14 mouse cellular contexts compared by ENCODE assay signal in genomic region chr12:71998653-71999052, GRCm38 (mm10).
A peak's percentile ranks its signal among the peaks of the same experiment; 100 is the strongest.
DNase-seq lines count a peak whose midpoint lies in the region; ATAC-seq and TF ChIP-seq lines count a peak whose summit lies in the region.
"Had no signal": no experiment of that assay in that cellular context is flagged by ENCODE, and none has a peak within 500 bp of the region (broad histone marks: within the 10 kb centered on the region; RNA-seq: fewer than 3 reads in every experiment).

No protein-coding gene starts in this region.

- TF ChIP-seq CTCF in liver, adult 2 months (IDR thresholded peaks at IDR 0.05; ENCODE audit: low read depth, low read length): no peak

- no peaks in the 10 kb centered on the region for H3K36me3 ChIP-seq in liver, adult 2 months (ENCODE audit: control insufficient read depth, insufficient read depth, low read length)
- peaks cover 14% of the 10 kb centered on the region for H3K36me3 ChIP-seq in liver, embryonic 12.5 days
- H3K36me3 ChIP-seq in intestine, embryonic 16.5 days (ENCODE audit: control insufficient read depth, insufficient read depth, low read length): no peaks in the 10 kb centered on the region

- peak overlapping the region; percentile 78 for H3K27ac ChIP-seq in liver, adult 2 months (replicated peaks; ENCODE audit: insufficient read depth, low read depth, low read length)
- no peak overlapping the region for H3K27ac ChIP-seq in liver, embryonic 12.5 days
- no peak overlapping the region for H3K27ac ChIP-seq in intestine, embryonic 16.5 days (ENCODE audit: low read length)
- H3K27ac ChIP-seq: neural tube, embryonic 12.5 days had no signal

- intact Hi-C loops in heart, postnatal 25 days (cut with DNase I): no loop called here

- H3K79me2 ChIP-seq in liver, adult 2 months (ENCODE audit: control insufficient read depth, insufficient read depth, low read length): no peaks in the 10 kb centered on the region

- no peak for ATAC-seq in liver, embryonic 12.5 days
- peak; percentile 68 for ATAC-seq in common myeloid progenitor, adult 5-6 weeks (replicated peaks; ENCODE audit: low read depth, poor library complexity, severe bottlenecking)
- no peak for ATAC-seq in intestine, embryonic 16.5 days

- peak; percentile 93 for DNase-seq in liver, adult 2 months (ENCODE audit: extremely low read depth, low read depth, low spot score)
- peak; percentile 51 for DNase-seq in heart, postnatal 25 days (ENCODE audit: low spot score)
- peak; percentile 72 for DNase-seq in lung, postnatal 36 days
- DNase-seq in left cerebral cortex, adult 9 months (ENCODE audit: low spot score in 2 of 2): no peak
- DNase-seq in MN1 (ENCODE audit: low spot score): no peak
- DNase-seq: cerebellum, adult 11-12 months; gastrocnemius, postnatal 14 days; layer of hippocampus, postnatal 36 days; thymus, postnatal 14 days had no signal

- H3K4me2 ChIP-seq in liver, embryonic 12.5 days: no peak overlapping the region
- H3K4me2 ChIP-seq in intestine, embryonic 16.5 days (ENCODE audit: low read depth, low read length): no peak overlapping the region
- H3K4me2 ChIP-seq: neural tube, embryonic 12.5 days had no signal

- 0 out of 2 replicates have a peak overlapping the region, but pooled peaks have one; percentile 21 for H3K9ac ChIP-seq in liver, adult 2 months (ENCODE audit: low read depth, low read length)
- H3K9ac ChIP-seq in liver, embryonic 12.5 days: no peak overlapping the region
- no peak overlapping the region for H3K9ac ChIP-seq in intestine, embryonic 16.5 days (ENCODE audit: low read depth, low read length)
- H3K9ac ChIP-seq: neural tube, embryonic 12.5 days had no signal

- TF ChIP-seq POLR2A in liver, adult 2 months (IDR thresholded peaks at IDR 0.05; ENCODE audit: extremely low read depth, insufficient read depth, low read length): no peak

- peaks cover 30% of the 10 kb centered on the region for H3K4me1 ChIP-seq in liver, adult 2 months (ENCODE audit: control insufficient read depth, insufficient read depth, low read length)
- H3K4me1 ChIP-seq in liver, embryonic 12.5 days: no peaks in the 10 kb centered on the region
- H3K4me1 ChIP-seq in intestine, embryonic 16.5 days (ENCODE audit: control insufficient read depth, insufficient read depth, low read length): no peaks in the 10 kb centered on the region
- H3K4me1 ChIP-seq: neural tube, embryonic 12.5 days had no signal

- H3K9me3 ChIP-seq in liver, embryonic 12.5 days (replicated peaks): no peaks in the 10 kb centered on the region
- H3K9me3 ChIP-seq in intestine, embryonic 16.5 days (ENCODE audit: control insufficient read depth, low read length): no peaks in the 10 kb centered on the region
- H3K9me3 ChIP-seq: neural tube, embryonic 12.5 days had no signal

- 13% methylated on average over 4 of the region's 4 CpGs for WGBS in liver, adult 2 months
- 76% methylated on average over 4 of the region's 4 CpGs for WGBS in liver, embryonic 12.5 days (ENCODE audit: insufficient replicate concordance)
- 71% methylated on average over 4 of the region's 4 CpGs for WGBS in intestine, embryonic 16.5 days

- H3K27me3 ChIP-seq in liver, adult 2 months (ENCODE audit: control insufficient read depth, insufficient read depth, low read length): no peaks in the 10 kb centered on the region
- no peaks in the 10 kb centered on the region for H3K27me3 ChIP-seq in liver, embryonic 12.5 days (replicated peaks)
- H3K27me3 ChIP-seq in intestine, embryonic 16.5 days (replicated peaks; ENCODE audit: control insufficient read depth, insufficient read depth, low read length): no peaks in the 10 kb centered on the region
- H3K27me3 ChIP-seq: megakaryocyte, embryonic 14.5 days; neural tube, embryonic 12.5 days had no signal

- no peak overlapping the region for H3K4me3 ChIP-seq in liver, adult 2 months (ENCODE audit: insufficient read depth, low read depth, low read length)
- no peak overlapping the region for H3K4me3 ChIP-seq in liver, embryonic 12.5 days
- no peak overlapping the region for H3K4me3 ChIP-seq in intestine, embryonic 16.5 days (ENCODE audit: low read length)
- H3K4me3 ChIP-seq: megakaryocyte, embryonic 14.5 days; neural tube, embryonic 12.5 days had no signal

Comparison
In these comparisons a context has a peak if more than half of its experiments do, and no peak if none do; other contexts are left out.
1. DNase-seq: peak in liver, adult 2 months (single experiment), heart, postnatal 25 days (single experiment) and lung, postnatal 36 days (single experiment); none in left cerebral cortex, adult 9 months (0 of 2) and MN1 (single experiment).